Mouse (Mus musculus): ENCODE data around the gene Etfa.
A peak's percentile ranks its signal among the peaks of the same experiment; 100 is the strongest.

Gene Etfa

DNA sequence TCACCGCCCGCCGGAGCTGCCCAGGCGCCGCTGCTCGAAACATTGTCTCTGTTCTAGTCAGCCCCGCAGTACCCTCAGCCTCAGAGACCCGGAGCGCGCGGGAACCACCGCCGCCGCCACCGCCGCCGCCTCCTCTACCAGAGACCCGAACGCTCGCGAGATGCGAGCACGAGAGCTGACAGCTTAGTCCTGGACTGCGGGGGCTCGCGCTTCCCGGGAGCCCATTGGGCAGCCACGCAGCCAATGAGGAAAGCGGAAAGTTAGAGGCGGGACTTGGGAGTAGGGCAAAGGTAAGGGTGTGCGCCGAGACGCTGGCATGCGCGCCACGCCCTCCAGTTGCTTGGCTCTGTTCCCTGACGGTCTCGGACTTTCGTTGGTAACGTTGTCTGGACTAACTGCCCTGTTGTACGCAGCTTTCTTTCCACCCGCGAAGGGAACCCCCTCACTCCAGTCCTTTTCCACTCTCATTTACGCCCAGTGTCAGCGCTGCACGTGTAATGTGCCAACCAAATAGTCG, at the start of gene Etfa:
Etfa (minus strand) TSS at position 217 of the 517 bp plus-strand sequence.
- DNase-seq (ENCODE audit: low spot score in 2 of 2): peak; percentile 83 to 93

DNA sequence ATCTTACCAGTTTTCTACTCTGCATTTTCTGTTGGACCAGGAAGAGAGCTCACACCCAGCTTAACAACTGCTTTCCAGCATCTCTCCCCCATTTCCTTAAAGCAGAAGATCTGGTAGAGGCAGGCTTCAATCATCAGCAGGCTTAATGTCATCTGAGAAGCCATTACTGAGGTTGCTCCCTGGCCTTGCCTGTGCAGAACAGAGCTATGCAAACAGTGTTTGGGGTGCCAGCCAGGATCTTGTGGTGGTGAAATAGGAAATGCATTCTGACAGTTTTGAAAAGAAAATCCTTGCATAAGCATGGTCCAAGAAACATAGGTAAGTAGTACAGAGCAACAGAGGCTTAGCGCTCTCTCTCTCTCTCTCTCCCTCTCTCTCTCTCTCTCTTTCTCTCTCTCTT, 48.9 kb upstream of the Etfa start:
- DNase-seq (ENCODE audit: low spot score in 2 of 2): no peak

DNA sequence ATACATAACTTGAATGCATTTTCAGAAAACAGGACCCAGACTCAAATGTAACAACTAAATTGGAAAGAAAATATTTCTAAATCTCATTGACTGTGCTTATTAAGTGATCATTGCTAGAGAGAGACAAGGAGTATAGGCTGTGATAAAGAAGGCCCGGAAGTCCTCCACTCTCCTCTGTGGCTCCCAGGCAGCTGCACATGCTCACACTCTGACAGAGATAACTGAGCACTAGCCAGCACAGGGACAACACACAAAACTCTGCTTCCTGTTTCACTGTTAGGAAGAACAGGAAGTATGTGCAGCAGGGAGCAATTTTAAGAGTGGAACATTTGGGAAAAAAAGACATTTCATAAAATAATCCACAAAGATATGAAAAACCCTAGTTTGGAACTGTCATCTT, 42.9 kb upstream of the Etfa start:
- no peak for DNase-seq (ENCODE audit: low spot score in 2 of 2)

DNA sequence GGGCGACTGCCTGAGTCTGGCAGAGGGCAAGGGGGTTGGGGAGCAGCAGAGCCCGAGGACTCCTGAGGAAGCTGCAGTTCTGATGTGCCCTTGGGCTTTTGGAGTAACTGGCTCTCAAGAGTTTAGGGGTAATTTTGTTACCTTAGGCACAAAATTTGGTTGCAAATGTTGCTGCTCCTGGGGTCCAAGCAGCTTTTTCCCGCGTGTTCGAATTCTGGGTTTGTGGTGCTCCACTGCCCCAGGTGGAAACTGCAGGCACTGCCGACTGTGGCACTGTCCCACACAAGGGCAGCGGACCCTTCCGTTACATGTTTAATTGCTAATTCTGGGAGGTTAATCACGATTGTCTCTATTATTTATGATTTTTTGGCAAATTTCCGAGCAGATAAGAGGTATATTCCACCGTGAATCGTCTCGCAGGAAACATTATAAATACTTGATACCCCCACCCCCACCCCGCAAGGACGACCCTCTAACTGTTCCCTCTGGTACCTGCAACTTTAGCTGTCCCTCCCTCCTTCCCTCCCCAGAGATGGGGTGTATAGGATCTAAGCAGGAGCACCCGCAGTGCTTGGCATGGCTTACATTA, 37.4 kb upstream of the Etfa start:
- DNase-seq (ENCODE audit: low spot score in 2 of 2): no peak

DNA sequence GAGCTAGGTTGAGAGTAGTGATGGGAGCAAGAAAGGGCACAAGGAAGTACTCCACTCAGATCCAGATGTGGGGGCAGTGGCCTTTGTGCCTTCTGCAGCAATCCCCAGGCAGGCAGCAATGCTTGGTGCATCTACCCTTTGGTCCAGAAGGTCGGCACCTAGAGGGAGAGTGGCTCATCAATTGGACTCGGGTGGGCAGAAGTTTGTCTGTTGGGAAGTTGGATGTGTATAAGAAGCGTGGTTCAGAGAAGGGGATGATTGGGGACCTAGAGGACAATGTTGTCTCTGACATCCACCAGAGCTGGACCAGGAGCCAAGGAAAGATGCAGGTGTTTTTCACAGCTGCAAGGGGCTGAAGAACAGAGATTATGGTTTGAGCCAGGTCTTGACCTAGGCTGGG, 36.8 kb upstream of the Etfa start:
- no peak for DNase-seq (ENCODE audit: low spot score in 2 of 2)

DNA sequence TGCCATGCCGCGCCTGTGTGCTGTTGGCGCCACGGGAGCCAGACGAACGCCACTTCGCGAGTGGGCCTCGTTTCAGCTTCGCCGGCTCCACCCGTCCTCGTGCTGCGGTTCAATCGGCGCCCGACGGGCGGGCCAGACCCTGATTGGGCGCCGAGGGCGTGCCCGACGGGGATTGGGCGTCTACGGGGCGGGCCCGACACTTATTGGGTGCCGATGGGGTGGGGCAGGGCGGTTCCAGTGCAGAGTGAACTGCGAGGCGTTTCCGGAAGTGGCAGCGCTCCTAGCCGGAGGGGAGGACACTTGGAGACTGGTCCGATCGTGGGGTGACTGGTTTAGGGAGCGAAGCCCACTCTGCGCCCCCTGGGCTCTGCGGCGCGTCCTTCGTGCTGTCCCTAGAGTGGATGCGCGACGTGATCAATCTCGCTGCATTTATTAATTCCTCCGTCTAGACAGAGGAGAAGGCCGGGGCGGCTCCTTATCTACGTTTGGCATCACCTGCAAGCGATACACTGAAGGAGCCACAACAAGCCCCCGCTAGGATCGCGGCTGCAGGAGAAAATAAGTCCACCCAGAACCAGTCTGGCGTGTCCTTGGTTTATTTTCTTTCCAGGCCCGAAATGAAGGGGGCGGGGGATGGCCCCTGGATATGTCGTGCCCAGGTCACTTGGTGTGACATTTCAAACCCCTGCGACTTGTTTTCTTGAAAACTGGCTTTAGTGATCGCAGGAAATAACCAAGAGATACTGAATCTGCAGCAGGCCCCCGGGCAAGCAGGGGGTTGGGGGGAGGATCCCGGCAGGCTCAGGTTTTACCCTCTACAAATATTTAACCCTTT, 34.4 kb upstream of the Etfa start:
- no peak for DNase-seq (ENCODE audit: low spot score in 2 of 2)

DNA sequence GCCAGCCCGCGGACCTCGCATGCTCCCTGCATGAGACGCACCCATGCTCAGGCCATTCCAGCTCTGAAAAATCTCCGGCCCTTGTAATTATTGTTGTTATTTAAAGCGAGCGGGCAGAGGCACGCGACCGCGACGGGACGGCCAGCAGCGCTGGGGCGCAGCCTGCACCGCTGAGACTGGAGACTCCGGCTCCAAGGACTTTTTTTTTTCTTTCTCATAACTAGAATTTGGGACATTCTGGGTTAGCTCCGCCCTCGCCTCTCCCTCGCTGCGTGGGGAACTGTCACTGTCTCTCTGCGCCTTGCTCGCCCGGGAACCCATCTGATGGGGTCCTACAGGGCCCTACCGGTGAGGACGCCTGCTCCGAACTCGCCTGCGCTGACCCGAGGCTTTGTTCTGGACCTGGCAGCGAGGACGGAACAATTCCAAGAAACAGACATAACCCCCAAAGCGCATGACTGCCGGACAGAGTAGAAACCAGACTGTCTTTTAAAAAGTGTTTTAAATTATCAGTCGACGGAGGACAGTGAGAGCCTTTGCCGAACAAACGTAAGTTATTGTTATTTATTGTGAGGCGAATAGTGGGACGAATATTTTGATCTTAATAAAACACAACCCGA, 33.6 kb upstream of the Etfa start:
- DNase-seq (ENCODE audit: low spot score in 2 of 2): no peak

DNA sequence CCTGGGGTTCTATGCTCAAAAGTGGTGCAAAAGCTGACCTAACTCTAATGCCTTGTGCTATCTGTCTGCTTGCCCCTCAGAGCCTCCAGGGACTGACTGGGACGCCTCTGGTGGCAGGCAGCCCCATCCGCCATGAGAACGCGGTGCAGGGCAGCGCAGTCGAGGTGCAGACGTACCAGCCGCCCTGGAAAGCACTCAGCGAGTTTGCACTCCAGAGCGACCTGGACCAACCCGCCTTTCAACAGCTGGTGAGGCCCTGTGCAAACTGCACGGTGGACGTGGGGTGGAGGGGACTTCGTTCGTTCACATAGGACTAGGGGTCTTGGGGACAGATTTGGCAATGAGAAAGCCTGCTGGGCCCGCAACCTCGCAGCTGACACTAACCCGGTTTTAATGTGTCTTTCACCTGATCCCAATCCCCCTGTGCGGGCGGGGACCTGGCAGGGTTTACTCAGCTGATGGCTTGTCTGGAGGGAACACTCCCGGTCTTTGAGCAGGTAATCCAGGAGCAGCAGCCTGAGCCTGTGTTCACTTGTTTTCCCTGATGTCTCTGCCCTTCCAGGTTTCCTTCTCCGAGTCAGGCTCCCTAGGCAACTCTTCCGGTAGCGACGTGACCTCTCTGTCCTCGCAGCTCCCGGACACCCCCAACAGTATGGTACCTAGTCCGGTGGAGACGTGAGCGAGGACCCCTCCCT, 33.0 kb upstream of the Etfa start:
- DNase-seq (ENCODE audit: low spot score in 2 of 2): no peak

DNA sequence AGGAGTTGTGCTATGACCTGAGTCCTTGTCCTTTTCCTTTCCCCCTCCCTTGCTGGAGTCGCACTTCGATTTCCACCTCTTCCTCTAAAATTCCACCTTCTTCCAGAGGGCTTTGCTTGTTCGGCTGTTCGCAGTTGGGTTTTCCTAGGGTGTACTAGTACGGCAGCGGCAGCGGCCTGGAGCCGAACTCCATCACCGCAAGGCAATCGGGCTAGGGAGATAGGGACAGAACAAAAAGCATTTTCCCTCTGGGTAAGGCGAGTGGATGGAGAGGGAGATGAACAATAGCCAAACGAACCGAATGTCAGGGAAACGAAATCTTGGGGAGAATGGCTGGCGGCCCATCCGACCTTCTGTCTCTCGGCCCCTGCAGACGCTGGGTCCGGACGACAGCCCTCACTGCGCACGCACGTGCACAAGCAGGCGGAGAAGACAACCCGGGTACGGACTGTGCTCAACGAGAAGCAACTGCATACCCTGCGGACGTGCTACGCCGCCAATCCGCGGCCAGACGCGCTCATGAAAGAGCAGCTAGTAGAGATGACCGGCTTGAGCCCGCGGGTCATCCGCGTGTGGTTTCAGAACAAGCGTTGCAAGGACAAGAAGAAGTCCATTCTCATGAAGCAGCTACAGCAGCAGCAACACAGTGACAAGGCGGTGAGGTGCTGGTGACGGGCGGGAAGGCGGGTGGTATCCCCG, 31.8 kb upstream of the Etfa start:
- DNase-seq (ENCODE audit: low spot score in 2 of 2): no peak

DNA sequence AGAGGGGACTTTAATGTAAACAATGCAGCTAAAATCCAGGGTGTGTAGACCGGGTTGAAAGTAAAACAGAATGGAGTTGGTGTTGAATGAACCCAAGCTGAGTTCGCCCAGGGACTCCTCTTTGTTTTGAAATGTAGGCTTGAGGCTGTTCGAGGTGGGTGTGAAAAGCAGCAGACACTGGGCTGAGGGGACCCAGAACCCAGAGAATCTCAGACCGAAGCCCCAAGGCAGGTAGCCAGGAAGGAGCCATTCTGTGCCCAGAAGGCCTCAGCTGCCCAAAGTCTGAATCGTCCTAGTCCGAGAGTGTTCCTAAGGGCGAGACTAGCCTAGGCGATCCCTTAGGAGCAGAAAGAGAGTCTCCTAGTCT, 31.3 kb upstream of the Etfa start:
- DNase-seq (ENCODE audit: low spot score in 2 of 2): no peak

DNA sequence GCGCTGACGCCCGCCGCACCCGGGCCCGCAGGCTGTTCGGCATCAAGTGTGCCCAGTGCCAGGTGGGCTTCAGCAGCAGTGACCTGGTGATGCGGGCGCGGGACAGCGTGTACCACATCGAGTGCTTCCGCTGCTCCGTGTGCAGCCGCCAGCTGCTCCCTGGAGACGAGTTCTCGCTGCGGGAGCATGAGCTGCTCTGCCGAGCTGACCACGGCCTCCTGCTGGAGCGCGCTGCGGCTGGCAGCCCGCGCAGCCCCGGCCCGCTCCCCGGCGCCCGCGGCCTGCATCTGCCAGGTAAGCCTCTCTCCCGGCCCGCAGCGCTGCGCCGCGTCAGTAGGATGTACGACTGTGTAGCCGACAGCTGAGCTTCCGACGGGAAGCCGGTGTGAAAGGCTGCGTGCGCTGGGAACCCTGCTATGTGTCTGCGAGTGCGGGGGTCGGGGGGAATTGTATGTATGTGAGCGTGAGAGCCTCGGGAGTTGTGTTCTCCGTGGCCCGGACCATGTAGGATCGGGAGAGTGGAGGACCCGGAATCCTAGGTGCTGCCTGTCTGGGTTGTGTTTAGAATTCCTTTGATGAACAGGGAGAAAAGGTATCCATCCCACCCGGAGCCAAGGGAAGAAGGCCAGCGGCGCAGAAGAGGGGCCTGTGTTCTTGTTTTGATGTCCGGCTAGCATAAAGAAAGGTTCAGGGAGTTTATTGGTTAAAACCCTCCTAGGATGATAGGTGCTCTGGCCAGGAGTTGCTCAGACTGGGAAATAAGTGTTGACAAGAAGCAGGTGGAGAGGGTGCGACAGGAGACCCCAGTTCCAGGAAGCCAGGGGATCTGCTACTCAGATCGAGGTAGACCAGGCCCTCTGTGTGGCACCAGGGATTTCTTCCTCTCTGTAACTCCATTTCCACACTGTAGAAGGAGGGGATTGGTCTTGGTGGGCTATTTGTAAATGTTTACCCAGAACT, 30.6 kb upstream of the Etfa start:
- DNase-seq (ENCODE audit: low spot score in 2 of 2): no peak

DNA sequence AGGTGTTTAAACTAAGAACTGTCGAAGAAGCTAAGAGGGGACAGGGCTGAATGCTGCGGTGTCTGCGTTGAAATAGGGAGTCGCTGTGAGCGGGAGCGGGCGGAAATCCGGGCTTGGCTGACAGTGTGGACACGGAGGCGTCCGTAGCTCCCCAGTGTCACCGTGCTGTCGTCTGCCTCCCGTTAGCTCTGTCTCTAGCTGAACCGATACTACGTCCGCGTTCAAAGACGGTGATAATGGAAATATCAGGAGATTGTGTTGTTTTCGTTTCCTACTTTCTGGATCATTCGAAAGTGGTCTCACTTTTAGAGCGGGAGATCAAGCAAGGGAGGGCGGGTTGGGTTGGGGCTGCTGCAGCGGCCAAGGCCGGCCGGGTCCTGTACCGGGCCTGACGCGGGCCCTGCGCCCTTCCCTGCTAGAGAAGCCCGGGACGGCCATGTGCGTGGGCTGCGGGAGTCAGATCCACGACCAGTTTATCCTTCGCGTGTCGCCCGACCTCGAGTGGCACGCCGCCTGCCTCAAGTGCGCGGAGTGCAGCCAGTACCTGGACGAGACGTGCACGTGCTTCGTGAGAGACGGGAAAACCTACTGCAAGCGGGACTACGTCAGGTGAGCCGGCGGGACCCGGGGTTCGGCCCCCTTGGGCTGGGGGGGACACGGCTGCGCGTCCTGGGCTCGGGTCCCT, 29.8 kb upstream of the Etfa start:
- no peak for DNase-seq (ENCODE audit: low spot score in 2 of 2)

DNA sequence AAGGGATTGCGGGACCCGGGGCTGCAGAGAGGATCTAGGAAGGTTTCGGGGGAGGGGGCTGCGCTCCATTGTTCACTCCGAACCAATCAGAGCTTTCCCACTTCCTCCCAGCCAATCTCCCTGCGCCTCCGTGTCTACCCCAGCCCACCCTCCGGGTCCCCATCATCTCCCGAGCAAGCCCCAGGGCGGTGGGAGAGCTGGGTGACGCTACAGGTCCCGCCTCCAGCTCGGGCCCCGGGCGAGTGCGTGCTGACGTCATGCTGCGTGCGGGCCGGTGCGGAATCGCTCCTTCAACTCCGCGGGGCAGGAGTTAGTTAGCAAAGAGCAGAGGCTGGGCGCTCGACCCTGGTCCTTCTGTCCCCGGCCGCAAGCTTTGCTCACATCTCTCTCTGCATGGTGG, 28.8 kb upstream of the Etfa start:
- no peak for DNase-seq (ENCODE audit: low spot score in 2 of 2)

DNA sequence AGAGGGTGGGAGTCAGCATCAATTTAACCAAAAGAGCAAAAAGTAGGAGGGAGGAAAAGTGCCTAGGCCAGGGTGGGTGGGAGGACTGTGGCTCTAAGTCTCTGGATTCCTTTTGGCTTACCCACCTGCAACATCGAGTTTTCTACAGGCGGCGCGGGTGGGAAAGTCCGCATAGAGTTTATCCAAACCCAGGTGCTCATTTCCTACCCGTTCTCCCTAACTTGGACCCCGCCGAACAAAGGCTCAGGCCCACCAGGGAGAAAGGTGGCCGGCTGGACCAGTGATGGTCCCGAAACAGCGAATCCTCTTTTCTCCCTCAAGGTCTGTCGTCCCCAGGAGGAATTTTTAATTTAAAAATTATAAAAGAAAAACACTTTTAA, 28.3 kb upstream of the Etfa start:
- no peak for DNase-seq (ENCODE audit: low spot score in 2 of 2)

DNA sequence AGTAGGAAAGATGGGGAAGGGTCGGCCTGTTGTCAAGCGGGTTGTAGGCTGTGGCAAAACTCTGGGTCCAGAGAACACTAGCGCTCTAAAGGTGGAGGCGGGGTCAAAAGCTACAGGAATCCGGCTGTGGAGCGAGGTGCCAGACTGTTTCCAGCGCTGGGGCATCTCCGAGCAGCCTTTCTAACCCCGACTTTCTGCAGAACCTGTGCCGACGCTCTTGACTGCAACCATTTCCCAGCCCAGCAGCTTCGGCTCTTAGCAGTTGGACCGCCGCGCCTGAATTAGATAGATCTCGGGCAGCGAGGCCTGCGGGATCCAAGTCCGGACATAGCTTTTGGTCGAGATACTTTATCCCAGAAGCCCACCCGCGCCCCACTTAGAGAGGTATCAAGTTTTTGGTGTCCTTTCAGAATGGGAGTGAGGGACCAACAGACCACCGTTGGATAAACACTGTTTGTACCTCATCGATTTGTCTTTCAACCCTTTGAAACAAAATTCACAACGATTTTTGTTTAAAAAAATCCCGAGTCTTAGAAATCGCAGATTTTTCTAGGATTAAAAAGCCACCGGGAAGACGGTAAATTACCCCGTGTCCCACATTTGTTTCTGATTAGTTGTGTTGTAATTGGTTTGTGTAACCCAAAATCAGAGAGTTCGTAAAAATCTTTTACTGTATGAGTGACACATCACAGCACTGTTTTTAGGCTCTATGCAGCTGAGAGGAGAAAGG, 27.8 kb upstream of the Etfa start:
- no peak for DNase-seq (ENCODE audit: low spot score in 2 of 2)

DNA sequence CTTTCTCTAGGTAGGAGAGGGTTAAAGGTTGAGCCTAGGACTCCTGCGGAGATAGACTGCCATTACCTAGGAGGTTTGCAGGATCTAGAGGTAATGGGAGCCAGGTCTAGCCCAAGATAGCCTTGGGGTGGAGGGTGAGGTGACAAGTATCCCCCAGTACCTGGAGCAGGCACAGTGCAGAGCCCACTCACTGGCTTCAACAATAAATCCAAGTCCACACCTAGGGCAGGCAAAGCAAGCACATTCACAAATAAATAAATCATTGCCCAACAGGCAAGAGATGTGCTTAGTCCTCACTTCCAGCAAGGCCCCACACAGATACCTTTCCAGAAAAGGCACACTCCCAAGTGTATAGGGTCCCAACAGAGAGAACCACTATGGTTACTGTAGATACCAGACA, 27.0 kb upstream of the Etfa start:
- DNase-seq (ENCODE audit: low spot score in 2 of 2): no peak

DNA sequence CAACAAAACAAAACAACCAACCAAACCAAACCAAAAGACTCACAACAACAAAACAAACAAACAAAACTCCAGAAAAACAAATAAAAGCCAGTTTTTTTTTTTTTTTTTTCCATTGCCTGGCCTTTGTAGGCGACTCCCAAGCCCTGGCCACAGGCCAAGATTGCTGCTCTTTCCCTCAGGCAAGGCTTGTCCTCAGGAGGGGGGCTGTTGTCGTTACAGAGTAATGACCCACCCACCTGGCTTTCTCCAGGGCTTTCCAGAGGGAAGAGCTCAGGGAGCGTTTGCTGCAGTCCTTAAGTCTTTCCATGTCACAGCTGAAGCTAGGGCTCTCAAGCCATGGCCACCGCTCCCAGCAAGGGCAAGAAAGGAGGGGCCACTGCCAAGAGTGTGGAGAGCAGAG, 26.3 kb upstream of the Etfa start, which contains the start of gene Isl2:
Isl2 (plus strand) TSS at position 296 of the 400 bp plus-strand sequence.
- no peak for DNase-seq (ENCODE audit: low spot score in 2 of 2)

DNA sequence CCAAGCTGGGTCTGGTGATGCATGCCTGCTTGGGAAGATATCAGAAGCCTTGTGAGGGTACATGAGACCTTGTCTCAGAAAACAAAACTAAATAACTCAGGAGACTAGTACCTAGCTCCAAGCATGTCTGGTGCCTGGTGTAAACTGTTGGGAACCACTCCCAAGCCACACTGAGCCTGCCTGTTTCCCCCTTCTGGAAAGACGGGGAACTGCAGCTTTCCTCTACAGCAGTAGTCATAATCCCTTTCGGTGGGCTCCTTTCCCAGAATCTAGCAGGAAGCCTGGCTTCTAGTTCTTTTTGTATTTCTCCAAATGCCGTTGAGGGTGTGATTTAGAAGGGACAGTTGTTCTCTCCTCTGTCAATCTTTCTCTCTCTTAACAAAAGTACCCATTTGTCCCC, 23.9 kb upstream of the Etfa start:
- DNase-seq (ENCODE audit: low spot score in 2 of 2): no peak

DNA sequence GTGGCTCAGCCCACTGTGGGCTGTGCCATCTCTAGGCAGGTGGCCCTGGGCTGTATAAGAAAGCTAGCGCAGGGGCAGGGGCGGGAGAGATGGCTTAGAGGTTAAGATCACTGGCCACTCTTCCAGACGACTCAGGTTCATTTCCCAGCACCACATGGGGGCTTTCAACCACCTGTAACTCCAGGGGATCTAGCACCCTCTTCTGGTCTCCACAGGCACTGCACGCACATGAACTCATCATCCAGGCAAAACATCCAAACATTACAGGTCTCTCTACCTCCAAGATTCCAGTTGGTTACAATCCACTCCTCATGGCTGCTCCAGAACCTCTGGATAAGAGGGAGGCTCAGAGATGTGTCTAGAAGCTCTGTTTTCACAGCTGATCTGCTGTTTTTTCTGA, 13.7 kb upstream of the Etfa start:
- DNase-seq (ENCODE audit: low spot score in 2 of 2): no peak

Data from left cerebral cortex, adult 9 months (tissue).